Mouse (Mus musculus) heart, embryonic 11.5 days (tissue): ENCODE results near the gene Mindy1. TPM values are rescaled to one million over a fixed set of nuclear protein-coding genes. Genes with fewer than 3 reads are reported as not detected.

ENCODE experiments used
- ATAC-seq: fragments of 200-750 bp; cut with Nextera tagmentation; replicated peaks from 2 replicates; pipeline ENCODE4 v1.8.0; 2017; ENCODE audit warnings: moderate library complexity; ENCODE audit not compliant: insufficient number of reproducible peaks, low FRiP score, low TSS enrichment
- H3K27ac ChIP-seq: fragments of 300-500 bp; sonication (generic); 2 replicates; pipeline ENCODE4 v1.5.1; 2014; ENCODE audit warnings: mild to moderate bottlenecking, low read depth, low read length
- H3K27me3 ChIP-seq: fragments of 300-500 bp; sonication (generic); 2 replicates; pipeline ENCODE4 v1.6.1; 2014; ENCODE audit warnings: mild to moderate bottlenecking, low read length, mixed read lengths; ENCODE audit not compliant: control insufficient read depth, insufficient read depth
- H3K36me3 ChIP-seq: fragments of 300-500 bp; sonication (generic); 2 replicates; pipeline ENCODE4 v1.6.1; 2014; ENCODE audit warnings: mild to moderate bottlenecking, low read length, moderate library complexity, mixed read lengths; ENCODE audit not compliant: control insufficient read depth, insufficient read depth
- H3K4me1 ChIP-seq: fragments of 300-500 bp; sonication (generic); 2 replicates; pipeline ENCODE4 v1.6.1; 2014; ENCODE audit warnings: low read length; ENCODE audit not compliant: control insufficient read depth, insufficient read depth
- H3K4me2 ChIP-seq: fragments of 300-500 bp; sonication (generic); 2 replicates; pipeline ENCODE4 v1.6.1; 2014; ENCODE audit warnings: mild to moderate bottlenecking, moderate library complexity
- H3K4me3 ChIP-seq: fragments of 300-500 bp; sonication (generic); 2 replicates; pipeline ENCODE4 v1.5.1; 2014; ENCODE audit warnings: low read depth, low read length
- H3K9ac ChIP-seq: fragments of 300-500 bp; sonication (generic); 2 replicates; pipeline ENCODE4 v1.6.1; 2014; ENCODE audit warnings: mild to moderate bottlenecking, low read depth, low read length, moderate library complexity
- H3K9me3 ChIP-seq: fragments of 300-500 bp; sonication (generic); replicated peaks from 2 replicates; pipeline ENCODE4 v1.6.1; 2016; ENCODE audit warnings: low read length; ENCODE audit not compliant: control insufficient read depth
- WGBS: fragments of 180-500 bp; shearing (Covaris S2); extraction: QIAGEN DNeasy Blood & Tissue Kit; methylation state at CpG from one replicate; pipeline ENCODE4 v1.1.7; 2014; ENCODE audit not compliant: insufficient replicate concordance; 5-methylcytosine and 5-hydroxymethylcytosine counted together
- polyA plus RNA-seq: library from polyadenylated mRNA; unstranded; fragments of >200 nt; fragmentation: Nextera tagmentation; extraction: Ambion mirVana; gene quantifications from 2 replicates; pipeline ENCODE4 v1.2.1, GENCODE M21; 2014

The Mindy1 gene
- polyA plus RNA-seq, 1 experiment from 2014 or later, result 24.3 TPM

- ATAC-seq, result no peak
- peaks cover 4% of the 10 kb centered on the region; the same call in 1 of the 2 replicates for H3K4me1 ChIP-seq
- 87% methylated on average over 4 of the region's 4 CpGs for WGBS
- no peak overlapping the region for H3K4me2 ChIP-seq
- no peaks in the 10 kb centered on the region for H3K9me3 ChIP-seq
- H3K27me3 ChIP-seq, result no peaks in the 10 kb centered on the region
- no peak overlapping the region for H3K27ac ChIP-seq
- H3K9ac ChIP-seq, result no peak overlapping the region
- H3K4me3 ChIP-seq, result no peak overlapping the region
- peaks cover 26% of the 10 kb centered on the region for H3K36me3 ChIP-seq
Measured at GRCm38 (mm10) chr3:95261975-95262374, 19.2 kb upstream of the Mindy1 start.

- H3K36me3 ChIP-seq, result peaks cover 29% of the 10 kb centered on the region
- peaks cover 4% of the 10 kb centered on the region; the same call in 1 of the 2 replicates for H3K4me1 ChIP-seq
- H3K9me3 ChIP-seq, result no peaks in the 10 kb centered on the region
- H3K27me3 ChIP-seq, result no peaks in the 10 kb centered on the region
- ATAC-seq, result no peak
- H3K27ac ChIP-seq, result no peak overlapping the region
- no peak overlapping the region for H3K9ac ChIP-seq
- no peak overlapping the region for H3K4me3 ChIP-seq
- H3K4me2 ChIP-seq, result no peak overlapping the region
- WGBS, result 44% methylated on average over 11 of the region's 11 CpGs
Measured at GRCm38 (mm10) chr3:95263089-95263739, 17.9 kb upstream of the Mindy1 start.

GRCm38 (mm10) chr3:95264724-95265123 lies 16.4 kb upstream of the Mindy1 start:
- Histone ChIP-seq H3K9me3 (no peaks in the 10 kb centered on the region), H3K9ac (no peak overlapping the region), H3K4me1 (peaks cover 4% of the 10 kb centered on the region; the same call in 1 of the 2 replicates), H3K4me2 (no peak overlapping the region), H3K27ac (no peak overlapping the region), H3K36me3 (peaks cover 29% of the 10 kb centered on the region), H3K4me3 (no peak overlapping the region), H3K27me3 (no peaks in the 10 kb centered on the region)
- WGBS, result 83% methylated on average over 1 of the region's 1 CpGs
- ATAC-seq, result no peak

GRCm38 (mm10) chr3:95266052-95266451 lies 15.1 kb upstream of the Mindy1 start:
- Histone ChIP-seq H3K4me1 (peaks cover 4% of the 10 kb centered on the region; the same call in 1 of the 2 replicates), H3K4me2 (no peak overlapping the region), H3K4me3 (no peak overlapping the region), H3K36me3 (peaks cover 27% of the 10 kb centered on the region), H3K27ac (no peak overlapping the region), H3K9ac (no peak overlapping the region), H3K27me3 (no peaks in the 10 kb centered on the region), H3K9me3 (no peaks in the 10 kb centered on the region)
- ATAC-seq, result no peak
- WGBS, result 93% methylated on average over 3 of the region's 3 CpGs

- no peak for ATAC-seq
- H3K9me3 ChIP-seq, result no peaks in the 10 kb centered on the region
- H3K4me1 ChIP-seq, result peaks cover 4% of the 10 kb centered on the region; the same call in 1 of the 2 replicates
- H3K4me2 ChIP-seq, result no peak overlapping the region
- peaks cover 23% of the 10 kb centered on the region for H3K36me3 ChIP-seq
- H3K27me3 ChIP-seq, result no peaks in the 10 kb centered on the region
- no peak overlapping the region for H3K9ac ChIP-seq
- H3K27ac ChIP-seq, result no peak overlapping the region
- no peak overlapping the region for H3K4me3 ChIP-seq
Measured at GRCm38 (mm10) chr3:95267855-95268254, 13.3 kb upstream of the Mindy1 start.

GRCm38 (mm10) chr3:95269789-95270188 lies 11.4 kb upstream of the Mindy1 start:
- no peak overlapping the region for H3K4me3 ChIP-seq
- H3K27me3 ChIP-seq, result no peaks in the 10 kb centered on the region
- ATAC-seq, result no peak
- H3K4me1 ChIP-seq, result no peaks in the 10 kb centered on the region
- no peak overlapping the region for H3K27ac ChIP-seq
- H3K9me3 ChIP-seq, result no peaks in the 10 kb centered on the region
- peaks cover 17% of the 10 kb centered on the region for H3K36me3 ChIP-seq
- H3K4me2 ChIP-seq, result no peak overlapping the region
- WGBS, result 79% methylated on average over 5 of the region's 5 CpGs
- H3K9ac ChIP-seq, result no peak overlapping the region

GRCm38 (mm10) chr3:95270766-95271364 lies 10.3 kb upstream of the Mindy1 start:
- H3K4me2 ChIP-seq, result no peak overlapping the region
- H3K4me3 ChIP-seq, result no peak overlapping the region
- H3K36me3 ChIP-seq, result peaks cover 14% of the 10 kb centered on the region
- WGBS, result 77% methylated on average over 12 of the region's 12 CpGs
- H3K9ac ChIP-seq, result no peak overlapping the region
- no peaks in the 10 kb centered on the region for H3K27me3 ChIP-seq
- no peak for ATAC-seq
- no peaks in the 10 kb centered on the region for H3K4me1 ChIP-seq
- no peak overlapping the region for H3K27ac ChIP-seq
- H3K9me3 ChIP-seq, result no peaks in the 10 kb centered on the region

- Histone ChIP-seq H3K9ac (no peak overlapping the region), H3K9me3 (no peaks in the 10 kb centered on the region), H3K36me3 (no peaks in the 10 kb centered on the region; the same call in 1 of the 2 replicates), H3K4me1 (no peaks in the 10 kb centered on the region), H3K27ac (no peak overlapping the region), H3K4me2 (no peak overlapping the region), H3K4me3 (no peak overlapping the region), H3K27me3 (no peaks in the 10 kb centered on the region)
- ATAC-seq, result no peak
- WGBS, result 80% methylated on average over 5 of the region's 5 CpGs
Measured at GRCm38 (mm10) chr3:95273471-95273870, 7.7 kb upstream of the Mindy1 start.

- WGBS, result 90% methylated on average over 4 of the region's 4 CpGs
- H3K9me3 ChIP-seq, result no peaks in the 10 kb centered on the region
- no peaks in the 10 kb centered on the region; the same call in 1 of the 2 replicates for H3K36me3 ChIP-seq
- H3K9ac ChIP-seq, result no peak overlapping the region
- no peaks in the 10 kb centered on the region for H3K27me3 ChIP-seq
- no peak for ATAC-seq
- H3K4me3 ChIP-seq, result no peak overlapping the region
- H3K4me1 ChIP-seq, result no peaks in the 10 kb centered on the region
- H3K27ac ChIP-seq, result no peak overlapping the region
- H3K4me2 ChIP-seq, result no peak overlapping the region
Measured at GRCm38 (mm10) chr3:95274453-95274852, 6.7 kb upstream of the Mindy1 start.
